Comparison of ENCODE assay signal across 46 mouse cellular contexts in genomic region chr7:105406322-105406721, GRCm38 (mm10). TPM values are rescaled to one million over a fixed set of nuclear protein-coding genes. Genes with fewer than 3 reads are reported as not detected.
"Had no signal": no experiment of that assay in that cellular context is flagged by ENCODE, and none has a peak within 500 bp of the region (broad histone marks: within the 10 kb centered on the region; RNA-seq: fewer than 3 reads in every experiment).

No protein-coding gene starts in this region.

- H3K9ac ChIP-seq: limb, embryonic 12.5 days; limb, embryonic 13.5 days; limb, embryonic 15.5 days; liver, embryonic 12.5 days; liver, embryonic 13.5 days; liver, embryonic 14.5 days; liver, embryonic 15.5 days; liver, postnatal 0 days; lung, embryonic 14.5 days; lung, embryonic 15.5 days; midbrain, embryonic 12.5 days; midbrain, embryonic 13.5 days; midbrain, embryonic 15.5 days had no signal

- H3K4me1 ChIP-seq: limb, embryonic 10.5 days; limb, embryonic 12.5 days; limb, embryonic 13.5 days; limb, embryonic 15.5 days; liver, embryonic 13.5 days; liver, embryonic 15.5 days; lung, embryonic 15.5 days; megakaryocyte, embryonic 14.5 days; midbrain, embryonic 10.5 days; midbrain, embryonic 12.5 days; midbrain, embryonic 13.5 days; midbrain, embryonic 15.5 days had no signal

- H3K27ac ChIP-seq: left cerebral cortex, adult 2 months; limb, embryonic 10.5 days; limb, embryonic 12.5 days; limb, embryonic 13.5 days; limb, embryonic 15.5 days; liver, embryonic 12.5 days; liver, embryonic 13.5 days; liver, embryonic 14.5 days; liver, embryonic 15.5 days; lung, embryonic 15.5 days; macrophage; midbrain, embryonic 10.5 days; midbrain, embryonic 12.5 days; midbrain, embryonic 13.5 days; midbrain, embryonic 15.5 days had no signal

- H3K9me3 ChIP-seq: limb, embryonic 10.5 days; limb, embryonic 12.5 days; limb, embryonic 13.5 days; limb, embryonic 15.5 days; liver, embryonic 12.5 days; liver, embryonic 13.5 days; liver, embryonic 15.5 days; lung, embryonic 15.5 days; megakaryocyte, embryonic 14.5 days; midbrain, embryonic 10.5 days; midbrain, embryonic 12.5 days; midbrain, embryonic 13.5 days; midbrain, embryonic 15.5 days had no signal

- DNase-seq: left cerebral cortex, postnatal 4 days; liver; liver, embryonic 13.5 days; liver, postnatal 0 days; lung, adult 18-20 months; lung, adult 2 months; lung, embryonic 14.5 days; lung, postnatal 10 days; lung, postnatal 14 days; lung, postnatal 36 days; lung, postnatal 4 days; midbrain, embryonic 14.5 days had no signal

- ATAC-seq: liver, embryonic 12.5 days; liver, postnatal 0 days; lung, postnatal 0 days; midbrain, embryonic 13.5 days; midbrain, embryonic 15.5 days; midbrain, embryonic 16.5 days had no signal

- H3K27me3 ChIP-seq: limb, embryonic 12.5 days; liver, embryonic 12.5 days; liver, embryonic 13.5 days; lung, embryonic 15.5 days; midbrain, embryonic 12.5 days; midbrain, embryonic 15.5 days had no signal

- H3K36me3 ChIP-seq: limb, embryonic 10.5 days; limb, embryonic 12.5 days; limb, embryonic 13.5 days; limb, embryonic 15.5 days; liver, embryonic 12.5 days; liver, embryonic 13.5 days; liver, embryonic 15.5 days; lung, embryonic 15.5 days; midbrain, embryonic 10.5 days; midbrain, embryonic 12.5 days; midbrain, embryonic 13.5 days; midbrain, embryonic 15.5 days had no signal

- H3K4me2 ChIP-seq: limb, embryonic 12.5 days; limb, embryonic 13.5 days; limb, embryonic 15.5 days; liver, embryonic 11.5 days; liver, embryonic 12.5 days; liver, embryonic 13.5 days; liver, embryonic 15.5 days; lung, embryonic 14.5 days; lung, embryonic 15.5 days; midbrain, embryonic 11.5 days; midbrain, embryonic 12.5 days; midbrain, embryonic 13.5 days; midbrain, embryonic 15.5 days had no signal

- H3K4me3 ChIP-seq: left cerebral cortex, adult 2 months; limb, embryonic 10.5 days; limb, embryonic 12.5 days; limb, embryonic 13.5 days; limb, embryonic 15.5 days; liver, embryonic 12.5 days; liver, embryonic 13.5 days; liver, embryonic 15.5 days; lung, embryonic 15.5 days; megakaryocyte, embryonic 14.5 days; midbrain, embryonic 10.5 days; midbrain, embryonic 12.5 days; midbrain, embryonic 13.5 days; midbrain, embryonic 15.5 days; myocyte had no signal

RNA-seq across cellular contexts. Expression of gene Cnga4, which starts 2.0 kb away (rescaled TPM):
- total RNA-seq: liver, adult 2 months; megakaryocyte-erythroid progenitor cell, adult 5-6 weeks had no signal
- polyA plus RNA-seq: limb, embryonic 11.5 days; limb, embryonic 12.5 days; limb, embryonic 13.5 days; liver, embryonic 11.5 days; liver, embryonic 12.5 days; liver, embryonic 13.5 days; liver, embryonic 15.5 days; liver, embryonic 16.5 days; liver, postnatal 0 days; lung, embryonic 15.5 days; lung, embryonic 16.5 days; lung, postnatal 0 days; macrophage; midbrain, embryonic 10.5 days; midbrain, embryonic 11.5 days; midbrain, embryonic 13.5 days; neural tube, embryonic 11.5 days had no signal

RNA-seq across cellular contexts. Expression of gene Cckbr, which starts 19.2 kb away (rescaled TPM):
- total RNA-seq: liver, adult 2 months; megakaryocyte-erythroid progenitor cell, adult 5-6 weeks had no signal
- polyA plus RNA-seq: limb, embryonic 11.5 days; limb, embryonic 12.5 days; limb, embryonic 15.5 days; liver, adult 2 months; liver, embryonic 12.5 days; liver, embryonic 13.5 days; liver, embryonic 14.5 days; liver, embryonic 15.5 days; liver, embryonic 16.5 days; liver, postnatal 0 days; lung, adult 2 months; macrophage; myocyte; neural tube, embryonic 11.5 days had no signal

RNA-seq across cellular contexts. Expression of gene Gm5901, which starts 31.5 kb away (rescaled TPM):
- total RNA-seq: left cerebral cortex, adult 18-20 months; left cerebral cortex, adult 2 months; left cerebral cortex, adult 8-10 months; left cerebral cortex, postnatal 10 days; left cerebral cortex, postnatal 14 days; left cerebral cortex, postnatal 25 days; left cerebral cortex, postnatal 36 days; left cerebral cortex, postnatal 4 days; liver, adult 2 months; megakaryocyte-erythroid progenitor cell, adult 5-6 weeks; midbrain, postnatal 0 days had no signal
- polyA plus RNA-seq: limb, embryonic 10.5 days; limb, embryonic 11.5 days; limb, embryonic 12.5 days; limb, embryonic 13.5 days; limb, embryonic 14.5 days; limb, embryonic 15.5 days; liver, adult 2 months; liver, embryonic 11.5 days; liver, embryonic 12.5 days; liver, embryonic 13.5 days; liver, embryonic 14.5 days; liver, embryonic 15.5 days; liver, embryonic 16.5 days; liver, postnatal 0 days; lung, adult 2 months; lung, embryonic 14.5 days; lung, embryonic 15.5 days; lung, embryonic 16.5 days; lung, postnatal 0 days; macrophage; midbrain, embryonic 10.5 days; midbrain, embryonic 11.5 days; midbrain, embryonic 12.5 days; midbrain, embryonic 13.5 days; midbrain, embryonic 14.5 days; midbrain, embryonic 15.5 days; midbrain, embryonic 16.5 days; myocyte; neural tube, embryonic 11.5 days had no signal

RNA-seq across cellular contexts. Expression of gene Olfr692, which starts 38.3 kb away (rescaled TPM):
- total RNA-seq: left cerebral cortex, adult 18-20 months; left cerebral cortex, adult 2 months; left cerebral cortex, adult 8-10 months; left cerebral cortex, postnatal 10 days; left cerebral cortex, postnatal 14 days; left cerebral cortex, postnatal 25 days; left cerebral cortex, postnatal 36 days; left cerebral cortex, postnatal 4 days; liver, adult 2 months; megakaryocyte-erythroid progenitor cell, adult 5-6 weeks; midbrain, postnatal 0 days had no signal
- polyA plus RNA-seq: limb, embryonic 10.5 days; limb, embryonic 11.5 days; limb, embryonic 12.5 days; limb, embryonic 13.5 days; limb, embryonic 14.5 days; limb, embryonic 15.5 days; liver, adult 2 months; liver, embryonic 11.5 days; liver, embryonic 12.5 days; liver, embryonic 13.5 days; liver, embryonic 14.5 days; liver, embryonic 15.5 days; liver, embryonic 16.5 days; liver, postnatal 0 days; lung, adult 2 months; lung, embryonic 14.5 days; lung, embryonic 15.5 days; lung, embryonic 16.5 days; lung, postnatal 0 days; macrophage; midbrain, embryonic 10.5 days; midbrain, embryonic 11.5 days; midbrain, embryonic 12.5 days; midbrain, embryonic 13.5 days; midbrain, embryonic 14.5 days; midbrain, embryonic 15.5 days; midbrain, embryonic 16.5 days; myocyte; neural tube, embryonic 11.5 days had no signal
